Mouse (Mus musculus) intestine, embryonic 15.5 days (tissue): Measurements from ENCODE around the gene St6galnac3. TPM values are rescaled to one million over a fixed set of nuclear protein-coding genes. Genes with fewer than 3 reads are reported as not detected.

Source experiments
- ATAC-seq: fragments of 200-750 bp; cut with Nextera tagmentation; 2 replicates; pipeline ENCODE4 v1.8.0; 2017; ENCODE audit warnings: moderate TSS enrichment, moderate library complexity
- H3K27ac ChIP-seq: fragments of 300-500 bp; sonication (generic); 2 replicates; pipeline ENCODE4 v1.5.1; 2015; ENCODE audit warnings: mild to moderate bottlenecking, inconsistent platforms
- H3K27me3 ChIP-seq: fragments of 300-500 bp; sonication (generic); replicated peaks from 2 replicates; pipeline ENCODE4 v1.6.1; 2015; ENCODE audit warnings: inconsistent platforms
- H3K36me3 ChIP-seq: fragments of 300-500 bp; sonication (generic); 2 replicates; pipeline ENCODE4 v1.6.1; 2015; ENCODE audit warnings: inconsistent platforms
- H3K4me1 ChIP-seq: fragments of 300-500 bp; sonication (generic); replicated peaks from 2 replicates; pipeline ENCODE4 v1.6.1; 2015; ENCODE audit warnings: inconsistent platforms
- H3K4me2 ChIP-seq: fragments of 300-500 bp; sonication (generic); replicated peaks from 2 replicates; pipeline ENCODE4 v1.6.1; 2015; ENCODE audit warnings: mild to moderate bottlenecking, inconsistent platforms
- H3K4me3 ChIP-seq: fragments of 300-500 bp; sonication (generic); replicated peaks from 2 replicates; pipeline ENCODE4 v1.5.1; 2015; ENCODE audit warnings: inconsistent platforms
- H3K9ac ChIP-seq: fragments of 300-500 bp; sonication (generic); 2 replicates; pipeline ENCODE4 v1.6.1; 2015; ENCODE audit warnings: inconsistent platforms
- H3K9me3 ChIP-seq: fragments of 300-500 bp; sonication (generic); 2 replicates; pipeline ENCODE4 v1.6.1; 2016; ENCODE audit warnings: inconsistent platforms
- WGBS: fragments of 180-500 bp; shearing (Covaris S2); methylation state at CpG from one replicate; pipeline ENCODE4 v1.1.7; 2015; 5-methylcytosine and 5-hydroxymethylcytosine counted together
- polyA plus RNA-seq: library from polyadenylated mRNA; unstranded; fragments of >200 nt; fragmentation: Nextera tagmentation; extraction: Ambion mirVana; gene quantifications from 2 replicates; pipeline ENCODE4 v1.2.1, GENCODE M21; 2015

St6galnac3 gene
- polyA plus RNA-seq, 1 experiment from 2014 or later = 34.5 TPM

DNA sequence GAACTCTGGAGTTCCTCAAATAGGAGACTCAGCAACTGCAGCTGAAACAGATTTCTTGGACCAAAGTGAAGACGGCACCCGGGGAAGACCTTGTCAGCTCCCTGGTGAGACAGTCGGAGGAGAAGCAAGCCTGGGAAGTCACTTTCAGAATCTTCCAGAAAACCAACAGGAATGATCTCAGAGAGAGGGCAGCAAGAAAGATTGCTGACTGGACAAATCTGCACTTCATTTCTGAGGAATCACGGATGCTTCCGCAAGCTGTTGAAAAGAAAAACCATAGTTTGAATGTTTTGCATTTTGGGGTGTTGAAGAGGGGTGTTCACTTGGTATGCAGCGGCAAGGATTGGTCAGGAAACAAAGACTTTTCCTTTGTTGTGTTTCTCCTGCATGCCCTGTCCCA, 24.4 kb upstream of the St6galnac3 start:
- H3K27ac ChIP-seq = no peak overlapping the region
- H3K4me1 ChIP-seq = 0 out of 2 replicates have a peak, but pooled peaks cover 2% of the 10 kb centered on the region
- H3K4me3 ChIP-seq = no peak overlapping the region
- WGBS = 72% methylated on average over 6 of the region's 6 CpGs
- H3K9ac ChIP-seq = no peak overlapping the region
- no peak overlapping the region for H3K4me2 ChIP-seq
- H3K36me3 ChIP-seq = no peaks in the 10 kb centered on the region
- no peaks in the 10 kb centered on the region for H3K27me3 ChIP-seq
- H3K9me3 ChIP-seq = no peaks in the 10 kb centered on the region
- no peak for ATAC-seq

DNA sequence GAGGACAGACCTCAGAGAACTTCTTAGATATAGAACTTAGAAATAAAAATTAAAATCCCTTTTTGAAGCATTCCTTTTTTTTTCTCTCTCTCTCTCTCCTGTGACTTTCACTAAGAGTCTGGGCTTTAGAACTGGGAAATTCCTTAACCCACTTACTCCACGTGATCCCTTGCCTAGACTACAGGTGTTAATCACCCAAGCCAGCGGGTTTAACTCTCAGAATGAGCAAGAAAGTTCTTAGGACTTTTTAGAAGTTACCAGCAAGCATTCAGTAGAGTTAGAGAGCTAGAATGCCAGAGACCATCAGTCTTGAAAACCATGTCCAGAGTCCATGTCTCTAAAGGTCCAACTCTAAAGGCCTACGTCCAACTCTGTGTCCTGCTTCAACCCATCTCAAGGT, 23.3 kb upstream of the St6galnac3 start:
- Histone ChIP-seq H3K9ac (no peak overlapping the region), H3K4me1 (0 out of 2 replicates have a peak, but pooled peaks cover 2% of the 10 kb centered on the region), H3K27ac (no peak overlapping the region), H3K4me2 (no peak overlapping the region), H3K4me3 (no peak overlapping the region), H3K9me3 (no peaks in the 10 kb centered on the region), H3K27me3 (no peaks in the 10 kb centered on the region), H3K36me3 (no peaks in the 10 kb centered on the region)
- WGBS = 90% methylated on average over 3 of the region's 3 CpGs
- no peak for ATAC-seq

DNA sequence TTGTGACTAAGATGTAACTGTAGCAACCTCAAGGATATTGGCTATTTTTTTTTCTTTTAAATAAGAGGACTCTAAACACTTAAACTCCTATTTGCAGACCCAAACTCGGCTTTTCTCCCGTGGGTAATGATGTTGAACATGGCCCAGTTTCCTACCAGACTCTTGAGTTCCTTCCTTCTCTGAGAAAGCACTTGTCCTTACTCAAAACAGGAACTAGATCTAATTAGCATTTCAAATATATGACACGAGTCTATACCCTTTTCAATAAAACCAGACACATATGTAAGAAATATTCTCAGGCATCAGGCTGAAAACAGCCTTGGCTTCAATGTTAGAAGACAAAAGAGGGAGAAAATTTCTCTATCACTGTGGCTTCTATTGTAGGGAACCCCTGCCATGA, 20.1 kb upstream of the St6galnac3 start:
- H3K36me3 ChIP-seq = no peaks in the 10 kb centered on the region
- H3K27ac ChIP-seq = no peak overlapping the region
- no peak overlapping the region for H3K9ac ChIP-seq
- 72% methylated on average over 3 of the region's 3 CpGs for WGBS
- 0 out of 2 replicates have a peak, but pooled peaks cover 2% of the 10 kb centered on the region for H3K4me1 ChIP-seq
- no peaks in the 10 kb centered on the region for H3K9me3 ChIP-seq
- H3K27me3 ChIP-seq = no peaks in the 10 kb centered on the region
- no peak for ATAC-seq
- no peak overlapping the region for H3K4me2 ChIP-seq
- no peak overlapping the region for H3K4me3 ChIP-seq

DNA sequence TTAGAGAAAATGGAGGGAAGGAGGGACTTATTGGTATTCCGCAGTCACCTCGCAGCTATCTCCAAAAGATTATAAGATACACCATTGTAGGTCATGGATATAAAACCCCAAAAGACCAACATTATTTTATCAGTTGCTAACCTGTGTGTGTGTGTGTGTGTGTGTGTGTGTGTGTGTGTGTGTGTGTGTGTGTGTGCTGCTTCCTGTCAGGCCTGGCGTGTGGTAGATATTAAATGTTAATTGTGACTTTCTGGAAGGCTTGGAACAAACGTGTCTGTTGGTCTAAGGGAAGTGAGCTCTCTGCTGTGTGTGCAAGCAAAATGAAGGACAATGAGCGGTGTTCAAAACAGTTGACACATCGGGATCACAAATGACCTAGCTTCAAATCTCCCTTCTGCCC, 19.5 kb upstream of the St6galnac3 start:
- H3K27ac ChIP-seq = no peak overlapping the region
- no peaks in the 10 kb centered on the region for H3K36me3 ChIP-seq
- H3K9me3 ChIP-seq = no peaks in the 10 kb centered on the region
- 81% methylated on average over 6 of the region's 6 CpGs for WGBS
- H3K9ac ChIP-seq = no peak overlapping the region
- H3K27me3 ChIP-seq = no peaks in the 10 kb centered on the region
- no peak overlapping the region for H3K4me2 ChIP-seq
- ATAC-seq = no peak
- H3K4me1 ChIP-seq = 0 out of 2 replicates have a peak, but pooled peaks cover 2% of the 10 kb centered on the region
- H3K4me3 ChIP-seq = no peak overlapping the region

DNA sequence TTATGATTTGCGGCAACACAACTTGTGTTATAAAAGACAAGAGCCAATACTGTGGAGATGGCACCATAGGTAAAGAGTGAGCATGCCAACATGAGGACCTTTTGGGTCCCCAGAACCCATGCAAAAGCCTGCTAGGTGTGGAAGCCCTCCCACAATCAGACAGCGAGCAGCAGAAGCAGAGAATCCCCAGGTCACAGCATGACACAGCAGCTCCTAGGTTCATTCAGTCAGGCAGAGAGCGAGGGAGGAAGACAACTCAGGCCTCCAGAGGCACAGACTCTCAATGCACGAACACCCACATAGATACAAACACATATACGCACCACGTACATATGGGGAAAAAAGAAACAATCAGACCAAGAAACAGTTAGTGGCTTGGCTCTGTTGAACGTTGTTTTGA, 16.8 kb upstream of the St6galnac3 start:
- no peak for ATAC-seq
- H3K27me3 ChIP-seq = no peaks in the 10 kb centered on the region
- no peak overlapping the region for H3K4me3 ChIP-seq
- no peak overlapping the region for H3K4me2 ChIP-seq
- H3K9me3 ChIP-seq = no peaks in the 10 kb centered on the region
- 80% methylated on average over 7 of the region's 7 CpGs for WGBS
- no peak overlapping the region for H3K9ac ChIP-seq
- peaks cover 12% of the 10 kb centered on the region; the same call in 1 of the 2 replicates for H3K4me1 ChIP-seq
- no peaks in the 10 kb centered on the region for H3K36me3 ChIP-seq
- H3K27ac ChIP-seq = no peak overlapping the region

DNA sequence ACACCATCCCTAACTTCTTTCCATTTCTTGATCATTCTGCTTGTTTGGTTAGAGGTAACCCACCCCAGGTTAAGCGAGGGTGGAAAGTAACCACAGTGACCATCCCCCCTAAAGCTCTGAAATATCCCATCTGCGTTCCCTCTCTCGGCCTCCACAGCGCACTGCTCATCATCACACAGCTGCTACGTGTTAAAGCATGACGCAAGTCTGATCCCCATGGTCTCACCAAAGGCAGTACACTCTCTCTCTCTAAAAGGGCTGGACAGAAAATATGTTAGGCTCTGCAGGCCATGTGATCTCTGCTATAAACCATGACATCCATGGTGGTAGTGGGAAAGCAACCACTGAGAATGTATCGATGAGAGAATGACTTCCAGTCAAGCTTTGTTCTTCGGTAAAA, 14.4 kb upstream of the St6galnac3 start:
- no peaks in the 10 kb centered on the region for H3K36me3 ChIP-seq
- WGBS = 53% methylated on average over 8 of the region's 8 CpGs
- no peak overlapping the region for H3K4me2 ChIP-seq
- H3K4me3 ChIP-seq = no peak overlapping the region
- no peaks in the 10 kb centered on the region for H3K9me3 ChIP-seq
- no peaks in the 10 kb centered on the region for H3K27me3 ChIP-seq
- H3K4me1 ChIP-seq = peaks cover 10% of the 10 kb centered on the region; the same call in 1 of the 2 replicates
- no peak overlapping the region for H3K9ac ChIP-seq
- ATAC-seq = peak; percentile 77; the same call in 1 of the 2 replicates
- 0 out of 2 replicates have a peak overlapping the region, but pooled peaks have one; percentile 22 for H3K27ac ChIP-seq

DNA sequence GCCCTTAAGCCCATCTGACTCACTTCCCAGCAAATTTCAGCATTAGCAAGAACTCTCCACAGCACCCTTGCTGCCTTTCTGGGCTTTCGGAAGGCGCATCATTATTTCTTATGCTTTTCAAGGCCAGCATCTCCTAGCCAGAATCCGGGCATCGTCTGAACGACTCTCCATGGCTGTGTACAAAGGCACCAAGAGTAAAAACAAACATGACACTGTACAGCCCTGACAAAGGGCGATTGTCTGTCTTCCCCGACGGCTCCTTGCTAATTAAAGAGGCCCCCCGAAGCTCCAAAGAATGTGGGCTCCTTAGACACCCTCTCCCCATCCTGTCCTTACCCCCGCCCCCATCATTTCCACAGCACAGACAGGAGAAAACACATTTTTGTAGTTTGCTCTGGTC, 13.4 kb upstream of the St6galnac3 start:
- Histone ChIP-seq H3K36me3 (no peaks in the 10 kb centered on the region), H3K9ac (no peak overlapping the region), H3K4me1 (peaks cover 10% of the 10 kb centered on the region; the same call in 1 of the 2 replicates), H3K9me3 (no peaks in the 10 kb centered on the region), H3K27me3 (no peaks in the 10 kb centered on the region), H3K4me3 (no peak overlapping the region), H3K27ac (0 out of 2 replicates have a peak overlapping the region, but pooled peaks have one; percentile 10), H3K4me2 (no peak overlapping the region)
- 51% methylated on average over 10 of the region's 10 CpGs for WGBS
- ATAC-seq = no peak

DNA sequence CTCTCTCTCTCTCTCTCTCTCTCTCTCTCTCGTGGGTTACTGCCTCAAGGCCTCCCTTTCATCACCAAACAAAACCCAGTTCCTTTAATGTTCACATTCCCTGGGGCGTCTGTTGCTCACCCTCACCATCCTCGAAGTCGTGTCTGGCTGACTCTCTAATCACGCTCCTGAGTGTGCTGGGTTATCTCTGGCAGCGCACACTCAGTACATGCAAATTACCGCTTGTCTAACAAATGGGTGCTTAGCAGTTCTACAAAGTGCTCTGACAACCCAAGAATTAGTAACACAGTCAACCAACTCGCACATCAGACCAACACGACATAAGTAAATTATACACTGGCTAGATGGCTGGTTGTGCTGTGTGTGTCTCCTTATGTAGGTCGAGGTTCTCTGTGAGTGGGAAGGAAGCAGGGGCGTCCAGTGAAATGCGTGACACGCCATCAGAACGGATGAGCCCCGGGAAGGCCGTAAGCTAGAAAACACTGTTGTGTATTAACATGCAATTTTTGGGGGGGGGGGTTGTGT, 11.8 kb upstream of the St6galnac3 start:
- no peaks in the 10 kb centered on the region for H3K27me3 ChIP-seq

DNA sequence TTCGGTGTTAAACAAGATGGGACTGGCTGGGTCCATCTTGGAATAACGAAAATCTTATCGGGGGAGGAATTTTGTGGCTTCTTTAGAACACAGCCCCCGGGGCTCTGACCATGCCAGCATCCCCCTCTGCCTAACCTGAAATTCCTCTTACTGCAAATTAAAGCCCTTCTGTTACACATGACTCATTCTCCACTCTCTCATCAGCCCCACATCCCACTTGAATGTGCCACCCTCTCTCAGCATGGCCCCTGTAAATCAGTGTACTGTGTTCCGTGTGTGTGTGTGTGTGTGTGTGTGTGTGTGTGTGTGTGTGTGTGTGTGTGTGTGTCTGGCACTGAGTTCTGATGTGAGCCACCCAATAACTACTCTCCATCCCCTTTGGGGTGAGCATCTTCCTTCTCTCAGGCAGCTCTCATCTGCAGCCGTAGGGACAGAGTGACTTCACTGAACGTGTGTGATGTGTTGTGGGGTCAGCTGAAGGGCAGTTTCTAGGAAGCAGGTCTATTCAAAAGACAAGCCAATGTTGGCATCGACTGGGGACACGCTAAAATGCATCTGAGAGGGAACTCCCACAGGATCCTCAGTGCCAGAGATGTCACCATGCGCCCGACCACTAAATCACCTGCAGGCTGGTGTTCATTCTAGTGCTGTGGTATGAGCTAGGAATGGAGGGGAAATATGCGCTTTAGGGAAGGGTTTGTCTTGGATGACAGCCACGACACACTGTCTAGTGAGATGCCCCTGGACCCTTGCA, 11.0 kb upstream of the St6galnac3 start:
- Histone ChIP-seq H3K36me3 (no peaks in the 10 kb centered on the region), H3K4me2 (no peak overlapping the region), H3K4me3 (no peak overlapping the region), H3K9ac (no peak overlapping the region), H3K27me3 (no peaks in the 10 kb centered on the region), H3K4me1 (peaks cover 10% of the 10 kb centered on the region; the same call in 1 of the 2 replicates), H3K9me3 (no peaks in the 10 kb centered on the region), H3K27ac (no peak overlapping the region)
- WGBS = 76% methylated on average over 13 of the region's 13 CpGs
- ATAC-seq = no peak

More for the DNA sequence above, 11.8 kb upstream of the St6galnac3 start:
- H3K4me1 ChIP-seq = peaks cover 10% of the 10 kb centered on the region; the same call in 1 of the 2 replicates
- WGBS = 75% methylated on average over 16 of the region's 16 CpGs
- no peak overlapping the region for H3K9ac ChIP-seq
- no peak for ATAC-seq
- no peak overlapping the region for H3K4me2 ChIP-seq
- no peaks in the 10 kb centered on the region for H3K9me3 ChIP-seq
- H3K27ac ChIP-seq = no peak overlapping the region
- no peak overlapping the region for H3K4me3 ChIP-seq
- no peaks in the 10 kb centered on the region for H3K36me3 ChIP-seq

DNA sequence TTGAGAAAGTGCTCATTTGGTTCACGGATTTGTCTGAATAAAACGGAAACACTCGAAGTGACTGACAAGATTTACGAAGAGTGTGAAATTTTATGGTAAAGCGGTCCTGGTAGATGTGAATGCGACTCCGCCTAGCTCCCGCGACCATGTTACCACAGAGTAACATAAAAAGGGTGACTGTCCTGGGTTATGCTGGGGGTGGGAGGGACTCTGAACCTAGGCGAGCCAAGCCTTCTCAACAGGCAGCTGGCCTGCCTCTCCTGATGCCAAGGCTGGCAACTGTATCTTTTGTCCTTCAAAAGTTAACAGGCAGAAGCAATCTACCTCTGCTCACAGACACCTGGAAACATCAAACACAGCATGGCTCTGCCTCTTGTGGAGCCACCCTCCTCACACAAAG, 9.8 kb upstream of the St6galnac3 start:
- Histone ChIP-seq H3K27me3 (no peaks in the 10 kb centered on the region), H3K4me3 (no peak overlapping the region), H3K27ac (no peak overlapping the region), H3K4me1 (peaks cover 10% of the 10 kb centered on the region; the same call in 1 of the 2 replicates), H3K4me2 (no peak overlapping the region), H3K9me3 (no peaks in the 10 kb centered on the region), H3K9ac (no peak overlapping the region), H3K36me3 (no peaks in the 10 kb centered on the region)
- ATAC-seq = no peak
- 75% methylated on average over 10 of the region's 10 CpGs for WGBS

DNA sequence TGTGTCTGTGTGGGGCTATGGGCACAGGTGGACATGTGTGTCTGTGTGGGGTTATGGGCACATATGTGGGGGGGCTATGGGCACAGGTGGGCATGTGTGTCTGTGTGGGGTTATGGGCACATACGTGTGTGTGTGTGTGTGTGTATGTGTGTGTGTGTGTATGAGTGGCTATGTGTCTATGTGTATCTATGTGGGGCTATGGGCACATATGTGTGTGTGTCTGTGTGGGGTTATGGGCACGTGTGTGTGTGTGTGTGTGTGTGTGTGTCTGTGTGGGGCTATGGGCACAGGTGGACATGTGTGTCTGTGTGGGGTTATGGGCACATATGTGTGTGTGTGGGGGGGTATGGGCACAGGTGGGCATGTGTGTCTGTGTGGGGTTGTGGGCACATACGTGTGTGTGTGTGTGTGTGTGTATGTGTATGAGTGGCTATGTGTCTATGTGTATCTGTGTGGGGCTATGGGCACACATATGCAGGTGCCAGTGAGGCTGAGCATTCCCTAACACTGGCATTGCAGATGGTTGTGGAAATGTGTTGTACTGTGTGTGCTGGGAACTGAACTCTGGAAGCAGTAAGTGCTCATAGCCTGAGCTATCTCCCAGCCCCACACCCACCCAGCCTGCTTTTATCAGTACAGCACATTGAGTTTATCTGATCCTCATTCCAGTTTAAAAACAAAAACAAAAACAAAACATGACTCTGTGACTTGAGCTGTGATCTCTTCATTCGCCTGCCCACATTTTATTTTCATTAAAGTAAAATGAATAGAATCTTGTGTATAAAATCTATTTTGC, 8.6 kb upstream of the St6galnac3 start:
- Histone ChIP-seq H3K4me1 (peaks cover 10% of the 10 kb centered on the region; the same call in 1 of the 2 replicates), H3K9me3 (no peaks in the 10 kb centered on the region), H3K36me3 (no peaks in the 10 kb centered on the region), H3K4me2 (no peak overlapping the region), H3K9ac (no peak overlapping the region), H3K27ac (no peak overlapping the region), H3K4me3 (no peak overlapping the region), H3K27me3 (no peaks in the 10 kb centered on the region)
- ATAC-seq = peak; percentile 42; the same call in 1 of the 2 replicates
- 89% methylated on average over 4 of the region's 4 CpGs for WGBS

DNA sequence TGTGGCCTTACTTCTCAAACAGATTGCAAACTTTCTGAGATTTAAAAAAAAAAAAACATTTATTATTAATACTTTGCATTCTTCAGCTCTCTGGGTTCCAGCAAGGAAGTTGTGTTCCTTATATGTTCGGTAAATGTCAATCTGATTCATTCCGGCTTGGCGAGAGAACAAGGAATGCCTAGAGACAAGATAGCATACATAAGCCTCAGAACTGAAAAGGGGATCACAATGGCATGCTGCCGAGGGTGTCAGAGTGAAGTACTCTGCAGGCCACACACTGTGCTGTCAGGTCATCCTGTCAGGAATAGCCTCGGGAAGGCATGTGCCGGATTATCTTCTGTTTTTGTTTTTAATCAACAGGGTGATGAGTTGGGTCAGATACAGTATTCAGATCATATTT, 7.8 kb upstream of the St6galnac3 start:
- Histone ChIP-seq H3K27me3 (no peaks in the 10 kb centered on the region), H3K4me3 (no peak overlapping the region), H3K36me3 (no peaks in the 10 kb centered on the region), H3K4me1 (0 out of 2 replicates have a peak, but pooled peaks cover 3% of the 10 kb centered on the region), H3K4me2 (no peak overlapping the region), H3K9me3 (no peaks in the 10 kb centered on the region), H3K27ac (peak overlapping the region; percentile 45; the same call in 1 of the 2 replicates), H3K9ac (no peak overlapping the region)
- ATAC-seq = 0 out of 2 replicates have a peak, but pooled peaks have one; percentile 24
- WGBS = 35% methylated on average over 6 of the region's 6 CpGs
